Mouse (Mus musculus) granulocyte monocyte progenitor cell, adult 5-6 weeks (primary cell): ENCODE data around the gene Tpcn2. TPM values are rescaled to one million over a fixed set of nuclear protein-coding genes. Genes with fewer than 3 reads are reported as not detected.

Experiments used
- ATAC-seq: replicated peaks from 2 replicates; pipeline ENCODE4 v1.8.0; 2016; ENCODE audit warnings: mild to moderate bottlenecking, moderate TSS enrichment, inconsistent platforms; ENCODE audit not compliant: poor library complexity, severe bottlenecking
- total RNA-seq, 2 experiments: library from RNA; stranded (forward) in 1 of 2; stranded (reverse) in 1 of 2; fragments of 200-712, 200-1000 nt in 1 of 2; fragments of >200 nt in 1 of 2; fragmentation: Nextera tagmentation in 1 of 2; gene quantifications; 2 replicates each; pipeline ENCODE4 v1.2.3; 2014 to 2017

The Tpcn2 gene
- total RNA-seq, 2 experiments from 2014 or later: 3.6 to 7.9 TPM

GRCm38 (mm10) chr7:145208006-145208405 lies 75.8 kb downstream of the Tpcn2 start, which contains the start of gene 1810010D01Rik:
Gene 1810010D01Rik (minus strand): TSS chr7:145208119.
- ATAC-seq: no peak

- peak; percentile 22; the same call in 1 of the 2 replicates for ATAC-seq
These were observed 77.0 kb downstream of the Tpcn2 start for GRCm38 (mm10) chr7:145206801-145207200.

GRCm38 (mm10) chr7:145206056-145206610 lies 77.7 kb downstream of the Tpcn2 start:
- peak; percentile 59 for ATAC-seq

- ATAC-seq: no peak
These were observed 78.4 kb downstream of the Tpcn2 start for GRCm38 (mm10) chr7:145205363-145205902.

- no peak for ATAC-seq
These were observed 84.1 kb downstream of the Tpcn2 start for GRCm38 (mm10) chr7:145199711-145200110.

- ATAC-seq: peak; percentile 63
These were observed 85.5 kb downstream of the Tpcn2 start for GRCm38 (mm10) chr7:145198223-145198714.

GRCm38 (mm10) chr7:145197711-145198110 lies 86.1 kb downstream of the Tpcn2 start:
- no peak for ATAC-seq

- no peak for ATAC-seq
These were observed 86.8 kb downstream of the Tpcn2 start for GRCm38 (mm10) chr7:145197042-145197441.

GRCm38 (mm10) chr7:145196340-145196739 lies 87.5 kb downstream of the Tpcn2 start:
- ATAC-seq: no peak

- peak; percentile 36 for ATAC-seq
These were observed 88.5 kb downstream of the Tpcn2 start for GRCm38 (mm10) chr7:145195186-145195927.

GRCm38 (mm10) chr7:145194455-145195161 lies 89.2 kb downstream of the Tpcn2 start:
- ATAC-seq: no peak; the same call in 1 of the 2 replicates

GRCm38 (mm10) chr7:145192836-145193235 lies 91.0 kb downstream of the Tpcn2 start:
- ATAC-seq: no peak

- peak; percentile 57 for ATAC-seq
These were observed 93.3 kb downstream of the Tpcn2 start for GRCm38 (mm10) chr7:145190520-145190919.

- ATAC-seq: no peak
These were observed 94.5 kb downstream of the Tpcn2 start for GRCm38 (mm10) chr7:145189342-145189741.

- no peak for ATAC-seq
These were observed 96.0 kb downstream of the Tpcn2 start for GRCm38 (mm10) chr7:145187802-145188201.

GRCm38 (mm10) chr7:145182388-145182787 lies 101.4 kb downstream of the Tpcn2 start:
- peak; percentile 66 for ATAC-seq

GRCm38 (mm10) chr7:145181376-145182034 lies 102.3 kb downstream of the Tpcn2 start:
- ATAC-seq: no peak

- ATAC-seq: no peak
These were observed 104.1 kb downstream of the Tpcn2 start for GRCm38 (mm10) chr7:145179691-145180091.

GRCm38 (mm10) chr7:145176750-145177589 lies 106.8 kb downstream of the Tpcn2 start:
- no peak for ATAC-seq
